Mouse (Mus musculus): ENCODE measurements around the gene Rxfp3.

GRCm38 (mm10) chr15:11064160-11064557 lies 26.4 kb upstream of the Rxfp3 start:
- TF ChIP-seq CTCF (IDR thresholded peaks at IDR 0.05; ENCODE audit: control insufficient read depth, insufficient read depth, insufficient read length) (no peak), FOSL1 (IDR thresholded peaks at IDR 0.05; ENCODE audit: insufficient read depth, low read length, poor library complexity, severe bottlenecking) (no peak)
